Mouse (Mus musculus): Measurements from ENCODE around the gene Ppm1f.

The Ppm1f gene

GRCm38 (mm10) chr16:16911641-16912597 lies 15.7 kb downstream of the Ppm1f start:
- peak in 1 of 2 experiments; percentile 66 for DNase-seq (ENCODE audit: low spot score in 2 of 2)

GRCm38 (mm10) chr16:16913440-16913839 lies 17.2 kb downstream of the Ppm1f start:
- DNase-seq (ENCODE audit: low spot score in 2 of 2): no peak

- DNase-seq (ENCODE audit: low spot score in 2 of 2): no peak
Observed at GRCm38 (mm10) chr16:16918441-16919117, 22.3 kb downstream of the Ppm1f start.

GRCm38 (mm10) chr16:16921021-16921435 lies 24.8 kb downstream of the Ppm1f start:
- no peak for DNase-seq (ENCODE audit: low spot score in 2 of 2)

- DNase-seq (ENCODE audit: low spot score in 2 of 2): no peak
Observed at GRCm38 (mm10) chr16:16924481-16924880, 28.2 kb downstream of the Ppm1f start.

GRCm38 (mm10) chr16:16926536-16926935 lies 30.3 kb downstream of the Ppm1f start:
- no peak for DNase-seq (ENCODE audit: low spot score in 2 of 2)

GRCm38 (mm10) chr16:16928908-16929307 lies 32.6 kb downstream of the Ppm1f start:
- DNase-seq (ENCODE audit: low spot score in 2 of 2): peak in 1 of 2 experiments; percentile 4

- peak in 1 of 2 experiments; percentile 3 for DNase-seq (ENCODE audit: low spot score in 2 of 2)
Observed at GRCm38 (mm10) chr16:16930326-16930725, 34.1 kb downstream of the Ppm1f start.

GRCm38 (mm10) chr16:16930810-16931296 lies 34.6 kb downstream of the Ppm1f start:
- DNase-seq (ENCODE audit: low spot score in 2 of 2): peak; percentile 58 to 79

GRCm38 (mm10) chr16:16939543-16939942 lies 43.3 kb downstream of the Ppm1f start:
- no peak for DNase-seq (ENCODE audit: low spot score in 2 of 2)

GRCm38 (mm10) chr16:16941078-16941477 lies 44.8 kb downstream of the Ppm1f start:
- DNase-seq (ENCODE audit: low spot score in 2 of 2): no peak

- no peak for DNase-seq (ENCODE audit: low spot score in 2 of 2)
Observed at GRCm38 (mm10) chr16:16958575-16958974, 62.3 kb downstream of the Ppm1f start.

GRCm38 (mm10) chr16:16959907-16960306 lies 63.6 kb downstream of the Ppm1f start:
- no peak for DNase-seq (ENCODE audit: low spot score in 2 of 2)

GRCm38 (mm10) chr16:16965149-16965548 lies 68.9 kb downstream of the Ppm1f start:
- DNase-seq (ENCODE audit: low spot score in 2 of 2): no peak

GRCm38 (mm10) chr16:16966290-16966689 lies 70.0 kb downstream of the Ppm1f start:
- DNase-seq (ENCODE audit: low spot score in 2 of 2): no peak

Measured in frontal cortex, postnatal 25 days (tissue).